Mouse (Mus musculus): ENCODE data around the gene Aven.

Gene Aven

DNA sequence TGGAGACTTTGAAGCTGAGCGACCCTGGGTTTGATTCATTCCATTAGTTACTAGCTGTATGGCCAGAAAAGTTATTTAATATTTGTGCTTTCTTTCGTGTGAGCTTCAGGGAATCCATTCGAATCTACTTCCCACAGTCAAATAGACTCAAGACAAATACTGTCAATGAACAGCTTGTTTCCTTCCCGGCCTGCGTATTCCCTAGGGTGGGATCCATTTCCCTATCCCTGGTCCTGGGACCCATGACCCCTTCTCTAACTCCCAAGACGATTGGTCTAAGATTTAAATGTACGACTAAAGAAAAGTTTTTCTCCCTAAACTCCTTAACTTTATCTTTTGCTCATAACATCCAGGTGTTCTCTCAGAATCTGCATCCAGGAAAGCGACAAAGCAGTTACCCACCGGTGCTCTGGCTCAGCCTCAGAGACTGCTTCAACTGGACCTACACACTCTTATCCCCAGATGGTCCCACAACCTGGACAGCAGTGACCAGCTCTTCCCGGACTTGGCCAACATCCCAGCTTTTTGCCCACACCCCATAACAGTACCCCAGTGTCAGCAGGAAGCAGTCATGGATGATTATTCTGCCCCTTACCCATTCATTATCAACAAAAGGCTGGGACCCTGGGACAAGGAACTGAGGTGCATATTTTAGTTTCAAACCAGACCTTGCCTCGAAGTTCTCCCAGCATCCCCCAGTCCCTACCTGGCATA lies 2.1 kb upstream of the Aven start:
- no peak for DNase-seq (ENCODE audit: low read depth, low spot score)

DNA sequence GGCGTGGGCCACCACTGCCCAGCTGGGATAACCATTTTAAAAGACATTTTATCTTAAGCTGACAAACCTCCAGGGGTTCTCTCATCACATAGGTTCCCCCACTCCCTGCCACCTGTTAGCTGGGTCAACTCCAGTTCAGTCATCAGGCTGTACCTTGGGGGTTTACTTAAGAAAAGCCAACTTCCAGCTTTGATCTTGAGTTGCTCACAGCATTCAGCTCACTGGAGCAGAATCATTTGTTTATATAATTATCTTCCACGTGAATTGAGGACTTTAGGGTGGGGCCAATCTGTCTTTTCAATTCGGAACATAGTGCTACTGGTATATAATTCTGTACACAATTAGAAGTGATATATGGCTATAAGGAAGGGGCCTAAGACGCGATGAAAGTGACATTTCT lies 1.1 kb upstream of the Aven start:
- no peak for DNase-seq (ENCODE audit: low read depth, low spot score)

DNA sequence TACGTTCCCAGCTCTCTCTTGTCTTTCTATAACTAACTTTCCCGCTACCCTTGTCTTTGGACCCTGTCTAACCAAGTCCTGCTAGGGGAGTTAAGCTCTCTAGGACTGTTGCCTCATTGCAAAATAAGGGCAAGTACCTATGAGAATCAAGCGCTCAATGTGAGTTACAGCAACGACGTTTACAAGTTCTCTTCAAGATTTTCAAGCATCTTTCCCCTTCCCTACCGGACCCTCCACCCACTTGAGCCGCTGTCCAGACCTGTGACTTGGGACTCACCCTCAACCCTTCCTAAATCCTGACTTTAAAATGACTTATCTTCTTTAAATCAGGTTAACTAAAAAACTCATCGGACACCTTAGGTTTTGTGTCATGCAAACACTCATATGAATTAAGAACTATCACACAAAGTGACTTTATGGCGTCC lies 321 bp upstream of the Aven start:
- DNase-seq (ENCODE audit: low read depth, low spot score), result no peak

DNA sequence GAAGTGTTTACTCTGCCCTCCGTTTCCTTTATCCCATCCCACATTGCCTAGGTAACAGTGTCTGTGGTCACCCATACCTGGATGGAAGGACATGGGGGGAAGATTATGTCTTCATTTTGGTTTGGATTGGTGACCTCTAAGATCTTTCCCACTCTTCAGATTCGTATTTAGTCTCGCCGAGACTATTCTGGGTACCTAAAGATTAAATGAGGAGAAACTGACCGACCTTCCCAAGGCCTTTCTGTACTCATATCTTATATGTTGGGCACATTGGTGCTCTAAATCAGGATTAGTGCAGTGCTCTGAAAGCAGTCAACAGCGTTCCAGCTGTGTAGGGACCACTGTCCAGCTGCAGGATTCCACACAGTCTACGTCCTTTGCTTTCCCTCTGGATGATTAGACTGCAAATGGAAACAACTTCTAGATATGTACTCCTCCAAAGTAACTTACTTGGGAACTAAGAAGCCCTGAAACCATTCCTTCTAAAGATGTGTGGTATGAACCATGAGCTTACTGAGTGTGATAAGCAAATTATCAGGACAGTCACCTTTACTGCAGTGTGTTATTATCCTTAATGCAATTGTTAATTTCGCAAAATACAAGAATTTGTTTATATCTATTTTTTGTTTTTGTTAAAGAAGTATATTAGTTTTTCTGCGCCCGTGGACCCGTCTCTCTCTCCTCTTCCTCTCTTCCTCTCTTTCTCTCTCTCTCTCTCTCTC lies 936 bp downstream of the Aven start:
- no peak for DNase-seq (ENCODE audit: low read depth, low spot score)

DNA sequence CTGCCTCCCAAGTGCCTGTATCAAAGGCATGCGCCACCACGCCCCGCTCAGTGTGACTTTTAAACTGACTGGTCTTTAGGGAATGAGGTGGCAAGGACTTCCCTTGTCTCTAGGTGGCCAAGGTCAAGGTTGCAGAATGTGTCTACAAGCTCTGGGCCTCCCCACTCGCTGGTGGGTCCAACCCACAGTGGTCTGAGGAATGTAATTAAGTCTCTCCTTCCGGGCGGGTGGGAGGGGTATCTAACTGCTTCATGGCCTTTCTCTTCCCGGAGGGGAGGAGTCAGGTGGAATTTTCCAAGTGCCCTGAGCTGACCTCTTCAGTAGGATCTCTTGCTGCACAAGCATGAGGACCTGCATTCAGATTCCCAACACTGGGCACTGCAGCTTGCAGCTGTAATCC lies 5.1 kb downstream of the Aven start:
- DNase-seq (ENCODE audit: low read depth, low spot score), result no peak

DNA sequence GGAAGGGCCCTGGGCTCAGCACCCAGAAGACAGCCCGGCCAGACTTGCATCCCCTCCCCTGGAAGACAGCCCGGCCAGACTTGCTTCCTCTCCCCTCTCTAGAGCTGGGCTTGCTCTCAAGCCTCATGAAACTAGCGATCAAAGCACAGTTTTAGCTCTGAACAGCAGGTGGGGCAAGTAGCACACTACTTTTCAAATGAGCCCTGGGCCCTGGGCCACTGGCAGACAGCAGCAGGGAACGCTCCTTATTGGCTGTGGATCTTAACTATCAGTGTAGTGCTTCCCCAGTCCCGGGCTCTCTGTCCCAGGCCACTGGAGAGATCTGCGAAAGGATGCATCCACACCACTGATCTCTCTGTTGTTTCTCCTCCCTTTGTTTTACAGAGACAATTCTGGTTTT lies 8.4 kb downstream of the Aven start:
- DNase-seq (ENCODE audit: low read depth, low spot score), result peak; percentile 73

DNA sequence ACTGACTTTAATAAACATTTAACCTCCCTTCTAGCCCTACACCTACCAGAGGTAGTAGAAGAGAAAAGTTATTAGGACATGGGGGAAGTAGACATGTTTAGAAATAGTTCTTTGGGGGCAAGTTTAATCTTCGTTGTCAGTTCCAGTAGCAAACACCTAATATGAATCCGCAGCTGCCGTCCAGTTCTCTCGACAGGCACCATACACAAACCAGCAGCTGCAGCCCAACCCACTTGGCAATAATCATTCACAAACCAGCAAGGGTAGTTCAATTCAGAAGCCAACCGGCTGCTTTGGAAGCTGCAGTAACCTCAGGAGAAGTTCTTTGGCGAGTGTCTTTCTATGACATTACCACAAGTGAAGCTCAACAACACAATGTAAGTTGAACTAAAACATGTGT lies 11.2 kb downstream of the Aven start:
- DNase-seq (ENCODE audit: low read depth, low spot score), result no peak

DNA sequence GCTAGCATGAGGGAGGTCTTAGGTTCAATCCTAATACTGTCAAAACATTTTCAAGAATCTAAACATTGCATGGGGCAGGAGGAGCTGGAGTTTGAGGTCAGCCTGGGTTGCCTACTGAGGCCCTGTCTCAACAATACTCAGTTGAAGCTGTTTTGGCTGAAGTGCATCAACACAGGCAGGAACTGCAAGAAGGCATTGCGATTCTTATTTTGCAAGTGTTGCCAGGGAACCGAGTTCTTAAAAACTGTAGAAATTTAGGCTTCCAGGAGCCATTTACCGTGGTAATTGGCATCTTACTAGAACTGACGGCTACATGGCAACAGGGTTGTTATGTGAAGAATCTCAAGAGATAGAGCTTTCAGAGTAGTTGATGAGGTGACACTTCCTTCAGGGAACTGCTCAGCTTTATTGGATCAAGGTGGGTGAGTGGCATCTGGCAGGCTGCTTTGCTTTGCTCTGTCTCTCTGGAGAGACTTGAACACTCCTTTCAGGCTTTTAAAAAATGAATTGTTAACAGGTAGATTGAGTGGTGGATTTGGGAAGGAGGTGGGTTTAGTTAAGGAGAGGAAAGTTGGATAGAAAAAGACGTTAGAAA lies 14.2 kb downstream of the Aven start:
- DNase-seq (ENCODE audit: low read depth, low spot score), result no peak

DNA sequence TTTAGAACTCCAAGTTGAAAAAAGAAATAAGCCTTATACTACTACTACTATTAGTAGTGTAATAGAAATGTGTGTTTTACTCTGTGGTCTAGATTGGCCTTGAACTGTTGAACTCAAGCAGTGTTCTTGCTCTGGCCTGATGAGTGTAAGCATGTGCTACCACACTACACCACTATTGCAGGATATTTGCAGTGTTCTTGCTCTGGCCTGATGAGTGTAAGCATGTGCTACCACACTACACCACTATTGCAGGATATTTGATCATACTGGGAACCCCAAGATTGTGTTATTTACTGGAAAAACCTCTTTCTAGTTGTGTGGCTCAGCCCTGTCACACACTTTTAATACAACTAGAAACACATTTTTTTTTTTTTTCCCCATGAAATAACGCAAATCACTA lies 14.7 kb downstream of the Aven start:
- no peak for DNase-seq (ENCODE audit: low read depth, low spot score)

DNA sequence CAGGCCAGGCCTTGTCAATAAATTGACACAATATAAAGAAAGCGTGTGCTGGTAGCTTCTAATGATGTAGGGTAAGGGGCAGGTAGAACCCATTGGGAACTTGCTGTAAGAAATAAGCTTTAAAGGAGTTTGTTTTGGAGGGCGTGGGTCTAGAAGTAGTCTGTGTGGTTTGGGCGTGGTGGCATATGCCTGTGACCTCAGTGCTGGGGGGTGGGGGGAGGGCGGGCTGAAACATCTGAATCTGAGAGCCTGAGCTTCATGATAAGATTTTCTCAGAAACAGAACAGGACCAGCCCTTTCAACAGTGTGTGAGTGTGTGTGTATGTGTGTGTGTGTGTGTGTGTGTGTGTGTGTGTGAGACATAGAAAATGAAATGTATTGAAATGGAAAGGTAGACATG lies 17.4 kb downstream of the Aven start:
- no peak for DNase-seq (ENCODE audit: low read depth, low spot score)

DNA sequence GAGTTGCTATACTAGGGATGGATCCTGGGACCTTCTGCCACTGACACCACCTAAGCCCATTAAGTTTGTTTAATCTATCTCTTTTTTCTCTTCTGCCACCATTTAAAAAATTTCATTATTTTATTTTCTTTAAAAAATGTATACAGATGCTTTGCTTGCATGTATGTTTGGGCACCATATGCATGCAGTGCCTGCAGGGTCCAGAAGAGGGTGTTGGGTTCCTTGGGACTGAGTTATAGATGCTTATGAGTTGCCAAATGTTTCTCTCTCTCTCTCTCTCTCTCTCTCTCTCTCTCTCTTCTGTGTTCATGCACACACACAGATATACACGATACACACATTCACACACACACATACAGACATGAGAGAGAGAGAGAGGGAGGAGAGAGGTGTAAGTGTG lies 20.3 kb downstream of the Aven start:
- DNase-seq (ENCODE audit: low read depth, low spot score), result no peak

DNA sequence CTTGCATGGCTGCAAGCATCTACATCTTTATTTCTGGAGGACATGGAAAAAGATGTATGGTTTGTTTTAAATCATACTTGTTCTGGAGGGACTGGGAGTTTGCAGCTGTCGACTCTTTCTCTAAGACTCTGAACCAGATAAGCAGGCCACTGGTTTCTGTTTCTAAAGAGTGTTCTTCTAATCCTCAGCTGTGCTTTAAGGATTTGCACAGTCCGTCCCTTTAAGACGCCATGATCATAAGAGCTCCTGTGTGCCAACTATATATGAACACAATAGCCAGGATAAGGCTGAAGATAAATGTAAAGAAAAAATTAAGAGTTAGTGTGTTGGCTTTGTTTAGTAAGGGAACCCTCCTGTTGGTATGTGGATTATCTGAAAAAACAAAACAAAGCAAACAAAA lies 24.0 kb downstream of the Aven start:
- DNase-seq (ENCODE audit: low read depth, low spot score), result no peak

DNA sequence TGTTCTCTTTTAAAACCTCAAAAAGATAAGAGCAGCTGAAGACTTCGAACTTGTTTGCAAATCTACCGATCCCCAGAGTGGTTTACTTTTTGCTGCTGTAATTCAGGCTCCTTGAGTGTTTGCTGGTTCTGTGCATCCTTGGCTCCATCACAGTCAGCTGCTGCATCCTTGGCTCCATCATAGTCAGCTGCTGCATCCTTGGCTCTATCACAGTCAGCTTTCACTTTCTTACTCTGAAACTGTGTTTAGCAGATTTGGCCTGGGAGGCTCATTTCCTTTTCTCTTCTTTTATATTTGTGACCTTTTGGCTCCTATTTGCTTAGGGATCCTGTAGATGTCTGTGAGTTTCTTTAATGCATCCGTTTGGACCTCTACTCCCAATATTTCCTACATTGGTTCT lies 24.5 kb downstream of the Aven start:
- no peak for DNase-seq (ENCODE audit: low read depth, low spot score)

DNA sequence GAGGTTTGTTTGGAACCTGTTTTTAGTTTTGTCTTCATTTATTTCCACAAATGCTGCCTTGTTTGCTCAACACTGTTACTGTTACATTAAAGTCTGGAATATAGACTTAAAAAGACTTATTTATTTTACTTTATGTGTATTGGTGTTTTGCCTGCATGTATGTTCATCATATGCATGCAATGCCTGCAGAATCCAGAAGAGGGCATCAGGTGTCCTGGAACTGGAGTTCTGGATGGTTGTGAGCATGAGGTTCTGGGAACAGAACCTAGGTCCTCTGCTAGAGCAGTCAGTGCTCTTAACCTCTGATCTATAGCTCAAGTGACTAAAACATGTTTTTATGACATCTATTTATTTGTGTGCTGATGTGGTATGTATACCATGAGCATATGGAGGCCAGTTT lies 25.8 kb downstream of the Aven start:
- no peak for DNase-seq (ENCODE audit: low read depth, low spot score)

DNA sequence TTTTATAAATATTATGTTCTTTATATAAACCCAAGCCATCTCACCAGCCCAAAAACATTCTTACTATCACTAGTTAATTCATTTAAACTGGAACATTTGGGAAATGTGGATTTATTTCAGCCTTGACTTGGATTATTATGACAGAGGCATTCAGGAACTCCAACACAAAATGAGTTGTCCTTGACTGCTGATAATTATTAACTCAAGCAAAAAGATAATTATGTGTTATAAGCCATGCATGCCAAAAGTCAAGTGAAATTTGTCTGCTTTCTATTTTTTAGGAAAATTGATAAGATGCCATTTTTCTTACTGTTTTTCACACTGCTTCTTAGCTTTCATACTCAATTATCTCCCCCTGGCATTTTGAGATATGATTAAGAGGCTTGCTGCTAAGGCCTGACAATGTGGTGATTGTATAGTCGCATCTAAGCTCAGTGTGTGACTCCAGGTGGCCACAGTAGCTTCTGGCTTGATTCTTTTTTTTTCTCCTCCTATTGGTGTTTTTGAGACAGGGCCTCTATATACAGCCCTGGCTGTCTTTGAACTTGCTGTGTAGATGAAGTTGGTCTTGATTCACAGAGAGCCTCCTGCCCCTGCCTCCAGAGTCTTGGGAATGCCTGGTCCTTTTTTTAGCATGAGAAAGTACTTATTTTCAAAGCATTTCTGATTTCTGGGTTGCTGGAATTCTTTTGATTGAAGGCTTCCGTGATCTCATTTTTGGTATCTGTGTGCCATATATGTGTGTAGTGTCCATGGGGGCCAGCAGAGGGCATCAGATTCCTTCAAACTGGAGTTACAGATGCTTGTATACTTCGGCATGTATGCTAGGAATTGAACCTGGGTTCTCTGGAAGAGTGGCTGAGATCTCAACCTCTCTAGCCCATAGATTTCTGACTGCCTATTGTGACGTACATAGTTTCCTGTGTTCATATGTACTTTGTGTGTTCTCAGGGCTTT lies 28.0 kb downstream of the Aven start:
- DNase-seq (ENCODE audit: low read depth, low spot score), result no peak

DNA sequence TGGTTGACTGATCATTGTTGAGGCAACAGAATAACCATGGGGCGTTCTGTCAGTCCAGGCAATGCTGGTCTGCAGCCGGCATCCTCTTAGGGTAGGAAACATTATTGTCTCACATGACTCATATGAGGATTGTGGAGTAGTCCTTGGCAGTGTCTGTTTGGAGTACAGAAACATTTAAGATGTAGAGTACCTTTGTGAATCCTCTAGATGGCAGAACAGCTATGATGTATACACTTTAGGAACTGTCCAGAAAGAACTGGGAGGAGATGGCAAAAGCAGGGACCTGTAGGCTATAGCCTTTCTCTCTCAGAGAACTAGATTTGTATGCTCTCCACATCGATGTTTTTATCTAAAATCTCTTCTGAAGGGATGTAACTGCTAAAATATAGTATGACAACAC lies 34.2 kb downstream of the Aven start:
- DNase-seq (ENCODE audit: low read depth, low spot score), result no peak

DNA sequence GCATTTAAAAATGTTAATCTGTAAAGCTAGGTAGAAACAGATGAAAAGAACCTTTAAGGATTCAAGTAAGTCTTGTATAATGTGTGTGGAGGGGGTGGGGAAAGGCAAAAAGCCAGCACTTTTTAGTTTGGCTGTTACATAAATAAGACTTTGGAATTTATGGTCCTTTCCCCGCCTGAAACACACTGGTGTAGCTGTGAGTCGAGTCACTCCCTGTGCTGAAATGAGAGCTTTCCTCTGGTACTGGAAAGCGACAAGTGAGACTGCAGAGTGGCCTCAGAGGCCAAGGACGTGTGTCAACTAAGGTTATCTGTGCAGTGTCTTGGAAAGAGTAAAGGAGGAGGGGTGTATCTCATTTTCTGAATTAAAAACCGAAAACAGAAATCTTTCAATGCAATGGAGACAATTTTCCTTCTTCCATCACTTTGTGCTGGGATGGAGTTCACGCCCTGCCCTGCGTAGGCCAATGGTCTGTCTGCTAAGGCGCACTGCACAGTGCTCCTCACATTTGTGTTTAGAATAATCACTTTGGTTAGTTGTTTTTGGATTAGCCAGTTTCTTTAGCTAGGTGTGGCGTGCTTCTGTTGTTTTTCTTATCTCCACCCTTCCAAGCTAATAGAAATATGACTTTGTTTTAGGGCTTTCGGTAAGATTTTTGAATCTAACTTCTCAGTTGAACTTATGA lies 40.2 kb downstream of the Aven start:
- DNase-seq (ENCODE audit: low read depth, low spot score), result no peak

DNA sequence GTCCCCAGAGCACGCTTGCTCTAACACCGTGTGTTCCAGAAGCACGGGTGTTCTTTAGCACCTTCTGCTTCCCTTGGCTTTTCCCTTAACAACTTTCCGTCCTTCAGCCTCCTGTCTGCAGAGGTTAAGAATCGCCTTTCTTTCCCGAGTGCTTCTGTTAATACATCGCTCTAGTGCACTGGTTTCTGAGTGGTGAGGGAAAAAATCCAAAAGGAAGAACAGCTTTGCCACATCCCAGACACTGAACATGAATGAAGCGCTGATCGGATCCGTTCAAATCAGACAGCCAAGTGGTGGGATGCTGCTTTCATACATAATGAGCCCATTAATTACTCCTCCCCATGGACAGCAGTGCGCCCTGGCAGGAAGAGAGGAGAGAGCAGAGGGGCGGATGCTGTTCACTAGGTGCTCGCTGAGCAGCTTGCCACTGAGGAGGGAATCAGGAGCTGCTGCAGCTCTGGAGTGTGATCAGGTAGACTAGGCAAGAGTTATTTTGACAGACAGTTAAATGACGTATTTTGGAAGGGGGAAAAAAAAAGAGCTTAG lies 42.0 kb downstream of the Aven start:
- peak; percentile 10 for DNase-seq (ENCODE audit: low read depth, low spot score)

DNA sequence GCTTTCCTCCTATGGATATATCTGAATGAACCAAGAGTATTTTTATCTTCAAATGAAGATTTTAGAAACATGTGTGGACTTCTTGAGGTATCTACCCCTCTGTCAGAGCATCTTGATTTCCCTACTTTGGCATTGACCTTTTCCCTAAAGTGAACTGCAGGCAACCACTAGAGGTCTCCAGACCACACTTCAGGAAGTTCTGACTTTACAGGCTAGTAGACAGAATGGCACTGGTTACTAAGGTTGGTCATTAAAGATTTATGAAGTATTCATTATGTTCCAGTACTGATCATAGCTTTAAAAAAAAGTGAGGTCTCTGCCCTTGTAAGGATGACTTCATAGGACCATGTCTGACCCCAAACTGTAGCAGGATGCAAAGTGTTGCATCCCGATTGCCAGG lies 46.0 kb downstream of the Aven start:
- peak; percentile 8 for DNase-seq (ENCODE audit: low read depth, low spot score)

DNA sequence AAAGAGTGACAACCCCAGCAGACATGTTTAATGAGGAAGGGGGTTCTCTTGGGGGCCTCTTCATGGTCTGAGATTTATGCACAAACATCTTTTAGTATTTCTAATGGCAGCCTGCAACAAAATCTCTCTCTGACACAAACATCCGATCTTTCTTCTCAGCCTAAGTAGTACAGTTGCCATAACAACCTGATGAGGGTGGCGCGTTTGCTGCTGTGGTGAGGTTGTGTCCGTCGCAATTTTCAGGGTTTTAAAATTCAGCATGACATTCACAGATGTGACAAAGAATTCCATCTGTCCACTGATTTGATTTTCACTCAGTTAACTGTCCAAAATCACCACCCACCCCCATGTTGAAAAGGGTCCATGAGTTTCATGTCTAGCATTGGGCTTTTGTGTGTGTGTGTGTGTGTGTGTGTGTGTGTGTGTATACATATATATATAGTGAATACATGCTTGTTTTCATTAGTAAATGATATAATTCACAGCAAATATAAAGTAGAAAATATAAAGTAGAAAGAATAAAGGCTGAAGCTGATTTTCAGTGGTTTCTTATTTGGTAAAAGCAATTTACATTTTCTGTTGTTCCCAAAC lies 49.0 kb downstream of the Aven start:
- DNase-seq (ENCODE audit: low read depth, low spot score), result no peak

DNA sequence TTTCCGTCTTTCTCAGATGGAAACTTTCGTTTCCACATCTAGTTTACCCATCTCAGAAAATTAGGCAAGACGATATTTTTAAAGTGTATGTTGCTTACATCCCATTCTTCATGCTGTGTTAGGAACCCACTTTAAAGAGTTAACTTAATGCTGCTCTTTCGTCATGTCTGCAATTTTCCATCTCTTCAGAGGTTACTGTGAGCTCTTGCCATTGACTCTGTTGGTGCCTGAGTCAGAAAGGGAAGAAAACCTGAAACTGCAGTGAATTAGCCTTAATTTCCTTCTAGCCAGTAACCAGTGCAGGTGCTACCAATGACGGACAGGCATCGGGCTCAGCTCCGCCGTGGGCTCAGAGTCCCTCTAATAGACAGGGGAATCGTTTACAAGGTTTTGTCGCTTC lies 63.8 kb downstream of the Aven start:
- no peak for DNase-seq (ENCODE audit: low read depth, low spot score)

All from mesoderm, embryonic 11.5 days (tissue).